Mouse (Mus musculus) kidney, postnatal 10 days (tissue): Measurements from ENCODE around the gene Spag17.
"Not testable (repeated sequence)": the region's sequence is repeated elsewhere in the genome, so short reads cannot be mapped to it uniquely, and the experiment has no call there.

ENCODE experiments used
- DNase-seq: peaks from one replicate; pipeline ENCODE4 v3.0.0; 2021; ENCODE audit warnings: mixed read lengths

Spag17 gene

DNA sequence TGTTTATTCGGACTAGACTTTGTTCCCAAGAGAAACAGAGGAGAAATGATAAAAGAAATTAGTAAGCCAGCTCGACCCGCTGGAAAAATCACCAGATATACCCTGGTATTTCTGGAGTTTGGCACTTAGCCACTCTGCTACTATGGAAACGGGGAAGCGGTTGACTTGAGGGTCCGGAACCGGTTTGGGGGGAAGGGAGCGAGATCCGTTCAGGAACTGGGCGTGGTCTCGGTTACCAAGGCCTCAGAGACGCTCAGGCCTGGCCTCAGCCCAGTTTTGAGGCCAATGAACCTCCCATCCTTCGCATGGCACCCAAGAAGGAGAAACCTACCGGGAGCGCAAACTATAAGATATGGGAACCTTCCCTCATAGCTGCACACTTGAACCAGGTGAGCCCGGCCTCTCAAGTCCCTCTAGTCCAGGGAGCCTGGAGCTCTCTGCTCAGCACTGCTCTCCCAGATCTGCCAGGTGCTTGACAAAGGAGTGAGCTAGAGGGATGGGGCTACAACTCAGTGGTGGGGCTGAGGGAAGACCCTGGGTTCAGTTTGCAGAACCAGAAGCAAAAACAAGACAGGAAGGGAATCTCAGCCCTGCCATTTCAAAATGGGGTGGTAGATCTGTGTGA lies at the start of gene Spag17:
Gene Spag17 (plus strand): TSS at position 220 of the 625 bp plus-strand sequence.
- DNase-seq: peak; percentile 74

DNA sequence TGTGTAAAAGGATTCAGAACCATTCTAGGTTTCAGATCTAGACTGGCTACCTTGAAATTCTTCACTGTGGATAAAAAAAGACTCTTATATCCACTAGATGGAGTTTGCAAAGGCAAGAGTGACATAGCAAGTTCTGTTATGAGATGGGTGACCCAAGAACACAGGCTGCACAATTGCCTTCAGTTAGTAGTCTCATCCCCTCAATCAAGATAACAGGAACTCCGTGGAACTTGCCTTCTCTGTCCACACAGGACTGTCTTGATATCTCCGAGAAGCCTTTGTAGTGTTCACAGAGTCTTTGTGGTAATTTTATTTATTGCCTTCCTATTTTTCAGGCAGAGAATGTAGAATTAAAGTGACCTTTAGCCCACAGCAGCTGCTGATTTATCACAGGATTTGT lies 42.9 kb upstream of the Spag17 start:
- DNase-seq: no peak

DNA sequence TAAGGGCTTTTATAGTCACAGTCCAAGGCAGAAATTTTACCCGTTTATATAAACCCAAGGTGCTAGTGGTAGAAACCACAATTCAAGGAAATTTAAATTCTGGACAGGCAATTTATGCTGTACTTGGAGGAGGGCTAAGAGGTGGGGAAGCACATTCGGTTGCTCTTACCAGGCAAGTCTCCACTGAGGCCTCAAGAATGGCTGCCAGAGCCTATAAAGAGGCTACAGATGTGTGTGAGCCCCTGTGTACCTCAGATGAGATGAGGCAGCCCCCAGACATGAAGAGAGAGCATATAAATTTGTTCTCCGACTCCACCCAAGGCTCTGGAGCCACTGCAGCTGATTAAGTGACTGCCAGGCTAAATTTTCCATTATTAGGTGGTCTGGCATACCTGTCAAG lies 42.4 kb upstream of the Spag17 start:
- DNase-seq: no peak

DNA sequence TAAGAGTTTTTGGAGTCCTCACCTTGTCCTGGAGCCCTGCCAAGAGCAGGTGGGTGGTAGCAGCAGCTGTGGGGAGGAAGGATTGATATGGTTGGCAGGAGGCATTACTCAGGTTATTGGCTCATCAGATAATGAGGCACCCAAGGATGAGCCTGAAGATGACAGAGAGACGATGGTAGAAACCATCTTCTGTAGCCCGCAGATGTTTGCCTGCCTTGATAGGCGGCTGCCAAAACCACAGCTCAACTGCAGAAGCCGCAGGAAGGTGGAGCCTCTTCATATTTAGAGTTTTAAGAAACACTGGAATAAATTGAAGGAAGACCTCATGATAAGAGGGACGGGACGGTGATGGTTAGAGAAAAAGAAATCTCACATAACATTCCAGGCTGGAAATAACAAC lies 42.0 kb upstream of the Spag17 start:
- no peak for DNase-seq

DNA sequence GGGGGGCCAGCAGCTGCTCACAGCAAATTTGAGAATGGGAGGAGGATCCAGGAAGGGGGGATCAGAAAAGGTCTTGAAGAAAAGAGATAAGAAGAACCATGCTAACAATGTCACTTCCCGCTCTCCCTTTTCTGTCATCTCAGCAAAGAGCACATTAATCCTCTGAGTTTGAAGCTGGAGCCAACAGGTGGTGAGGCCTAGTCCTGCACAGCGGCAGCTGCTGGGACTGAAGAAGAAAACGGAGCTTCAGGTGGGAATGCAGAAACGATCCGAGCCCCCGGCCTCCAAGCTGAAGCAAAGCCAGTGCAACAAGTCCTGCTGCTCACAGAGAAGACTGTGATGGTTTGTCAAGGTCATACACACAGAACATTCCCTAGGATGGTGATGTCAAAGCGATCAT lies 34.3 kb upstream of the Spag17 start:
- no peak for DNase-seq

DNA sequence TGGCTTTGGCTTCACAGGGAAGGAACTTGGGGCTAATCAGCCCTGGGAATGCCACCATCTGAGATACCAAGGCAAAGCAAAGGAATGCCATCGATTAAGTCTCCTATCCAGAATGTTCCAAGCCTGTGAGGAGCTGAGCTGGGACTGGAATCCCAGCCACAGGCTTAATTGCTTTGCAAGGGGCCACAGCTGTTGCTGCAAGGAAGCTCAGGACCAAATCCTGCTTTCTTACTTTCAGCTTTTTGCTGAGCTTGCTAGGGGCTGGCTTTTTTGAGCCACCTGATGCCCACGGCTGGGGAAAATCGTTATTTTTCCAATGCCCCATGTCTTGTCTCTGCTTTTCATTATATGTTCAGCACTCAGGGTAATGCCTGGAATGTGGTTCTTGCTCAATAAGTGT lies 30.6 kb upstream of the Spag17 start:
- no peak for DNase-seq

DNA sequence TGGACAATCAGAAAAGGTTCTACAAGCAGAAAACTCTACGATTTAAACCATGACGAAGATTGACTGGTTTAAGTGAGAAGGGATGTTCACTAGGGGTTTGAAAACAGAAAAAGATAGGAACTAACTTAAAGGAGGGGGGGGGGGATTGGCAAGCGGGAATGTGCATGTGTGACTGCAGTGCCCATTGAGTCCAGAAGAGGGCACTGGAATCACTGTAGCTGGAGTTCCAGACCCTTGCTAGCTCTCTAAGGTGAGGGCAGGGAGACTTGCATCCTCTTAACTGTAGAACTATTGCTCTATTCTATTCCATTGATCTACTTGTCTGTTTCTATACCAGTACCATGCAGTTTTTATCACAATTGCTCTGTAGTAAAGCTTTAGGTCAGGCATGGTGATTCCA lies 26.3 kb upstream of the Spag17 start:
- DNase-seq: peak; percentile 14

DNA sequence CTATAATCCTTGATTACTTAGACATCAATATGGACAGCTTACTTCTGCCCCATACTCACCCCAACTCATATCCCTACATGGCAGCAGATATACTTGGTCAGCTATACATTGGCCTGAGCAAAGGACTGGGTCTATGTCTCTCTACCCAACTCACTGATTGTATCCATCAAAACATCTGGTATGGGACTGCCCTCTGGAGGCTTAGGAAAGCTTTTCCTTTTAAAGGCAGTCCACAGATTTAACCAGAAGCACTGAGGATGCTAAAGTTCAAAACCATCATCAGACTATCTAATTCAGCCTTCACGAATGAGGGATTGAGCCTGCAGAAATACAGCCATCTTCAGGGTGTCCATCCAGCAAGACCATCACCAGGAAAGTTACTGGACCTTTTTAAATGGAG lies 20.5 kb upstream of the Spag17 start:
- DNase-seq: peak; percentile 13

DNA sequence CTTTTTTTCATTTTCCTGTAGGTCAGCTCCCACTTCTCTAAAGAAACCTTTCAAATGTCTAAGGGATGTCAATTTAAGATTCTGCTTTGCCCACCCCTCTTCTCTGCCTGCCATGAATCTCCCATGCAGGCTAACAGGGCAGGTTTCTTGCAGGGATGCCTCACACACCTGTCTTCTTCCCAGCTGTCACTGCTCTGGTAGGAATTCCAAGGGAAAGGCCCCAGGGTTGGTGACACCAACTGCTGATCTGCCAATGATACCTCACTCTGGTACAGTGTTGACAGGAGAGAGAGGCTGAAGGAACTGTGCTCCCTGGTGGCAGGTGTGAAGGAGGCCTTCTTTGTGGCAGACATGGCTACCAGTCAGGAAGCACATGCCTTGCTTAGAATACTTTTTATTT lies 10.1 kb upstream of the Spag17 start:
- DNase-seq: no peak

DNA sequence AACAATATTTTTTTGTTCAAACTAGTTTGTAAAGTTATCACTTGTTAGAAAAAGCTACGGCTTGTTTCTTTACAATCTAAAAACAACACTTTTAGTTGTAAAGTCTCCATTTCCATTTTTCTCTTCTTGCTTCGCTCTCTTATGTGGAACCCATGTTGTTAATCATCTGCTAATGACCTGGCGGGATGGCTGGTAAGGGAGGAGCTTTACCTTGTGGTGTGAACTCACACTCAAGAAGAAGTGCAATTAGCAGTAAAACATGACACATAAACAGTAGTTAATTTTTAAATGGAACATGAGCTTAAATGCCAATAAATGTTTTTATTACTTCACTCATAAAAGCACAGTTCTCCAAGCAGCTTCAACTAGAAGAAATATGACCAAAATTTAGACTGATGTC lies 3.7 kb upstream of the Spag17 start:
- DNase-seq: no peak

DNA sequence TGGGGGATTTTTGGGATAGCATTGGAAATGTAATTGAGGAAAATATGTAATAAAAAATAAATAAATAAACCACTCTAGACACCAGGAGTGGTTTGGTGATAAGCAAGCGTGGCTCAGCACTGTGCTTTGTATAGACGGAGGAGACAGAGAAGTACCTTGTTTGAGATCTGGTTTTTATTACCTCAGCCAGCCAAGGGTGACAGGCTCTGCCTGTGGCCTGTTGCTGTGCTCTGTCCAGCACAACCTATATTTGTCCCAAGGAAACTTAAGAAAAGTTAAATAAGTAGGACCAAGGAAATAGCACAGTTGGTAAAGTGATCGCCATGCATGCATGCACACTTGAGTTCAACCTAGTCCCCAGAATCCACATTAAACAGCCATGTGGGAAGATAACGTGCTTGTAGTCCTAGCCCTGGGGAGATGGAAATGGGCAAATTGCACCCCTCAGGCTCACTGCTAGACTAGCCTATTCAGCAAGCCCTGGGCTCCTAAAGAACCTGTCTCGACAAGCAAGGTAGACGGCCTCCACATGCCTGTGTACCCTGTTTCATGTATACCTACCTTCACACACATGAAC lies 1.1 kb upstream of the Spag17 start:
- DNase-seq: no peak

DNA sequence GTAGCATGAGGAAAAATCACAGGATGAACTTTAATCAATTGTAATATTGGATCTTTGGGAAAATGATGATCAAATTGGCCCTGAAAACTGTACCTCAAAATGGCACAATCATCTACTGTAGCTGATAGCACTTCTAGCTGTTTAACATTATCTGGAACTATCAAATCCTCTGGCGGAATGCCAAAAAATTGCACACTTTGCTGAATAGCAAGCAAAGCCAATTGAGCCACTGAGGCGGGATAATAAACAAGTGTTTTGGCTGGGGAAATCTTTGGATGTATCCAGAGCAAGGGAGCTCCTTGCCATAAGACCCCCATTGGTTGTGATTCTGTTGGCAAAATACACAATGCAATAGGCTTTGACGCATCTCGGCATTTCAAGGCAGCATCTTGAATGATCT lies 9.5 kb downstream of the Spag17 start:
- DNase-seq: not testable (repeated sequence)

DNA sequence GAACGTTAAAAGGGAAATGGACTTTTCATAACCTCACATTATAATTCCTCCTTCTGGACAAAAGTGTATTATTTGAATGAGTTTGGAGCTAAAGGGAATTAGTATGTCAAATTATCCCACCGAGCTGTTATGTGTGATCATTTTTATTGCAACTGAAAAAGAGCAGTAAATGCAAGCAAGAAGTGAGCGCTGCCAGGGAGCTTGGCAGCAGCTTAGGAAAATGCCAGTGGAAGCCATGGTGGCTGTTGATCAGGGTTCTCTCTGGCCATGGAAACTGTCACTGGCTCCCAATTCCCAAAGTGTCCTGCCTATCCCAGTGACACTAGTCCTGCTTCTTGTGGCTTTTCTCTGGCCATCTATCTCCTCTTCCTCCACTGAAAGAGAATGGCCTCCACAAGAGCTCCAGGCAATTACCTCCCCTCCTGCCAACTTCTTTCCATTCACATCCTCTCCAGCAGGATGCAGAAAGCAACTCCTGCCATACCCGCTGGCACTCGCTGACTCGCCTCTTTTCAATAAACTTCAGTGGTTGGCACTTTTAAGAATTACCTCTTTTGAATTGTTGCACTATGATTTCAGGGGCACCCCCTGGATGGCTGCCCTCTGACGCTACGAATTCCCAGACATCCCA lies 28.7 kb downstream of the Spag17 start:
- DNase-seq: no peak

DNA sequence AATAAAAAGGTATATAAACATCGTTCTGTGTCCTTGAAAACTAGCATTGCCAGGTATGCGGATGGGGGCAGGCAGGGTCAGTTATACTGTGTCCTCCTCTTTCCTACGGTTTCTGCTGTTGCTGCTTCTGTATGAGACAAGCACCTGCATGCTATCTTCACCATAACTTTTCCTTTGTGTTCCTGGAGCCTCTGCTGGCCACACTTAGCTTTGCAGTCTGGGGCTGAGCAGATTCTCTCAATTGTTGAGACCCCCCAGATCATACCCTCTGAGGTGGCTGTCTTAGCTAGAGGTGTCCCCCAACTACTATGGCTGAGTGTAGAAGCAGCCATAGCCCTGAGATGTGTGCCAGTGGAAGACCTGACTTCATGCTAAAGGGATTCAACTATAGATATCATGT lies 37.7 kb downstream of the Spag17 start:
- no peak for DNase-seq

DNA sequence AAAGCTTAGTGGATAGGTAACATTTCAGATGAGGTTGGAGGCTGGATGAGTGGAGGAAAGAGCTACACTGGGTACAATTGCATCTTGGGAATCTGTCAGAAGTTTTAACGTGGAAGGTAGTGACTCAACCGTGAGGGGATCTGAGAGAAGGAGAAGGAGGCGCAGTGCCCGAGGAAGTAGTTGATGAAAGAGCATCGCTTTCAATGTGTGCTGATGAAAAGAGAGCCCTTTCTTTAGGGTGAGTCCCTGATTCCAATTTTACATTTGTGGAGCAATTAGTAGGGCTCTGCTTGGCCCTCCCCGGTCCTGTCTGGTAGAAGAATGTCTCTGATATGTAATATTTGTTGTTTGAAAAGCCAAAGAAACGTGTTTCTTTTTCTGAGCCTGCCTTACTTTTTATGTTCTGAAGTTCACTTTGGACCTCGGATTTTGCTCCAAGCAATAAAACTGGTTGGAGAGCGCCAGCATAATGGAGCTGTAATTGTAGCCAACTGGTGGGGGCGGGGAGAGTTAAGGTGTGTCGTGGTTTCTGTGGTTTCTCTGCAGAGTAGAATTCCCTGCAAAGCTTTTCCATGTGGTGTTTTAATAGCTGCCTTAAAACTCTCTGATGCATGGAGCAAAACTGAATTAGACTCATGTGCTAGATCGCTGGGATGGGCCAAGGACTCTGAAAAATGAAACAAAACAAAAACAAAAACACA lies 45.9 kb downstream of the Spag17 start:
- peak; percentile 61 for DNase-seq

DNA sequence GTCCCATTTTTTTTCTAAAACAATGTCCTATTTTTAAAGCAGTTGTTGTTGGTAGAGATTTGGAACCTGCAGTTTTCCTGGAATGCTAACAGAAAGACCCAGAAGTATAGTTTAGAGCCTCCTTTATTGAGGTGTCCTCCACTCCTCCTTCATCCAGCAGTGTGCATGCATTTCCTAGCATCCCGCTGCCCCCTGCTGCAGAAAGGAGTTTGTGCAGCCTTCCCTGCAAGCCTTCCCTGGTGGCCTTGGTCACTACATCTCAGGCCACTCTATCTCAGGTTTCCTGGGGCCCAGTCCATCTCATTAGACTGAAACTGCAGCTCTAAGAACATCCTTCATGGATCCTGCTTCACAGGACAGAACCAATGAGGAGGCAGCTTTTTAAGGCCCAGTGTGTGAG lies 51.0 kb downstream of the Spag17 start:
- DNase-seq: peak; percentile 41

DNA sequence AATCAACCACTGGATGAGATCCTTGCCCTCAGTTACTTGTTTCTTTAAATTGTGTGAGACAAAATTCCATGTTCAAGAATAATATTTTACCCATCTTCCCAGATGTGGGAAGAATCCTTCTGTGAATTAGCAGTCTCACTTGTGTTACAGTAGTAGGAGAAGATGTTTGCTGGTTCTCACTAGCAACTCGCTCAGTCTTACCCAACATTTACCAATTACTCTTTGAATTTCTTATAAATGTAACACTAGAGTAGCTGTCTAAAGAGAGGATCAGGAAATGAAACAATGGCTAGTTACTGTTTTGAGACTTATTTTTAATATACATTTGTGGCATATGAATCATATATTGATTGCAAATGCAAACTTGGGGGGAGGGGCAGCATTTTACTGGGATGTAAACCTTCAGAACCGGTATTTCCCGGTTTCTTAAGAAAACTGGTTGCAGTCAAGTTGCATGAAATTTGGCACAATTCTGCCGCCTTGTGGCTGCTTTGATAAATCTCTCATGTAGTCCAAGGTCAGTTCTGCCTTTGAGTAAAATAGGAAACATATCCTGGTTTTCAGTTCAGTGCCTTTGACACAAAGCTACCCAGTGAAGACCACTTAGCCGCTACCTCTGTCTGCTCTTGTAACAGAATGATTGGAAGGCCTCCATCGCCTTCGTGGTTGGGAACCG lies 53.5 kb downstream of the Spag17 start:
- DNase-seq: peak; percentile 78

DNA sequence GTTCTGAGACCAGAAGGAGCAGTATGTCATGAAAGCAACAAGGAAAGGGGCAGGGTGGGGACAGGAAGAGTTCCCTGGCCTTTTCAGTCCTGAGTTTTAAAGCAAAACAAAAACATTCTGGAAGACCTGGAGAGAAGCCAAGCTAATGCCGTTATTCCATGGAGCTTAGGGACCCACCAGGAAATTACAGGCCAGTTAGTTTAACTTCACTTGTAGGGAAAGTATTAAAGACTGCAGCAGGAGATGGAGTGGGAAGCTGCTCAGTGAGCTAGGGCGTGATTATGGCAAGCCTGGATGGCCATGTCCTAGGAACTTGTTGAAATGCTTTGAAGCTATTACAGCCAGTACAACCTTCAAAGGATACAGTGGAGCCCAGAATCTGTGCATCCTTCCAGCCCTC lies 60.0 kb downstream of the Spag17 start:
- DNase-seq: peak; percentile 5

DNA sequence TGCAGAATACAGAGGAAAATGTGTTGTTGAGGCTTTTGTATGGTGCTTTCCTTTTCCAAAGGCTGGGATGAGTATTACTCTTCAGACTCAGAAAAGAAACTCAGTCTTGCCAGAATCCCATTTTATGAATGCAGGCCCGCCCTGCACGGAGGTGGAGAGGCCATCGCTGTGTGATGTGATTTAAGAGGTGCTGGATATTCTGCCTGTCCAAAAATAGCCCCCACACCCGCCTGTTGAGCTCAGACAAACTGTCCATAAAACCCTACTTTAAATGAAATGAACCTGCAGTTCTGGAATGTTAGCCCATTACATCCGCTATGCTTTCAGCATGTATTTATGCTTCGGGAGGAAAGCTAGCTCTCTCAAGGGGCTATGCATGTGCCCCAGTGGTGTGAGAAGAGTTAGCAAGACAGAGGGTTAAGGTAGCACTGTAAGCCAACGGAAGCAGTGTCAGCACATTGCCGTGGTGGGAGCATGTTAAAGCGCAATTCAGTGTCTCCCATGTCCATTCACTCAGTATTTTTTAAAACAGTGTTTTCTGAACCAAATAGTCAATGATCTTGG lies 68.9 kb downstream of the Spag17 start:
- DNase-seq: no peak

DNA sequence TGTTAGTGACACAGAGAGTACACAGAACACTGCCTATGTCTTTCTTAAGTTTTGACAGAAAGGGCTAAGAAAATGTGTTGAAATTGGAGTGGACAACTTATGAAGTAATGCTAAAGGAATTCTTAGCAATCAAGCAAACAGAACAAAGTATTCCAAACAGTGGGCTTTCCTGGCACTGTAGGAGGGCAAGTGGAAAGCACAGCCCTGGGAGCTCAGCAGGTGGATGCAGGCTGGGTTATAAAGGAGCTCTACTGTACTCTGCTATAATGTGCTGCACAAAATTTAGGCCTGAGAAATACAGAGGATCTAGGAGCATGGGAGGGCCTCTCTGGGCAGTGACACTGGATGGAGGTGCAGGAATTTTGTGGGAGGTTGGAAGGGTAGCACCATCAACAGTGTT lies 71.3 kb downstream of the Spag17 start:
- no peak for DNase-seq

DNA sequence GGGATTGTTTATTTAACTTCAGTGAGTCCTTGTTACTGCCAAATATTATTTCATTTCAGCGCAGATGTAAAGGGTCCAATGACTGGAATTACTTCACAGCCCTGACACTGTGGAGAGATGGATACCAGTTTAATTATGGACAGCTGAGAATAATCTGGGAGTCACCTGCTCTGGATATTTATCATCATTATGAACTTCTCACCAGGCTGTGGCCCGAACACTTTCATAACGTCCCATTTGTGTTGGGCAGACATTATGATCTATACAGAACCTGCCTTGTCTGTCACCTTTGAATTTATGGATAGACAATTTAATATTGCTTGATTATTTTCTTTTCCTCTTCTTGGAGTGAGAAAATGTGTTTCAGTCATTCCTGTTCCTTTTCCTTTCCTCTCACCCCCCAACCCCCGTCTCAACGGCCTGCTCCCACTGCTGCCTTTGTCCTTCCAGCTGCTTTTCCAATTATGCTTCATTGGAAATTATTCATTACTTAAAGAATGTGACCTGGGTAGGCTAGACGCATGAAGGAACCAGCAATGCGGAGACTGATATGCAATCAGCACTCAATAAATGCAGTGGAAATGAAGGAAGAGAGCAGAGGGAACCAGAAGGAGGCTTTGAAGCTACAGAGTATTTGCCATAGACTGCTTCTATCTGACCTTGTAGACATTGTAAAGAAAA lies 74.7 kb downstream of the Spag17 start:
- DNase-seq: no peak

DNA sequence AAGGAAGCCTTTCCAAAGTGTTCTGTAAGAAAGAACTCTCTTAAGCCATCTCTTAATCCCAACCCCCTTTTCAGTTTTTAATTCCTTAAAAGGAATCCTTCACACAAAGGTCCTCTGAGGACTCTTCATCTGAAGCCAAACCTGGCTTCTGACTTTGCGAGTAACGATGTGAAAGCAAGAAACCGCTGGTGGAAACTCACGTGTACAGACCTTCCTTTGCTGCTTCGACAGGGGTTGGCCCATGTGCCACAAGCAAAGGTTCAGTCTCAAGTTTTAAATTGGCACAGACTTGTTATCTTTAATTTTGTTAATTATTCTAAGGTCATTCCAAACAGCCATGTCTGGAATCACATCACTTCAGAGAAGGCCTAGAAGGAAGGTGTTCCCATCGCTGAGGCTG lies 79.1 kb downstream of the Spag17 start:
- DNase-seq: no peak

DNA sequence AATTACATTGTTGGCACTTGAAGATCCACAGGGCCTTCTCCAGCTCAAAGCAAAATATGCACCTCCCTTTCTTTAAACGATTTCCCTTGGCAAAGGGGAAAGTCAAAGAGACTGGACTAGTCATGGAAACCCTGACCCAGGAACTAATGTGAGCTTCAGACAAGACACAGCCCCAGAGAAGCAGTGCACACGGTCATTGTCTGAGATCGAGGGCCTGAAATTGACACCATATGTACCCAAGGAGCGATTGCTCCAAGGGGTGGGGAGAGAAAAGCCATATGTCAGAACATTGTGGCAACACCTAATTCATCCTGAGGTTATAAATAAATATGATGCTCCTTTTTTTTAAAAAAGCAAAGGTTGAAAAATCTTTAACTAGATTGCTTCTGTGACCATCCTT lies 80.7 kb downstream of the Spag17 start:
- no peak for DNase-seq
